Mouse (Mus musculus) C2C12 (cell line): ENCODE data around the gene Ppard. TPM values are rescaled to one million over a fixed set of nuclear protein-coding genes. Genes with fewer than 3 reads are reported as not detected.

Source experiments
- H3K27me3 ChIP-seq: one replicate; pipeline ENCODE4 v1.6.1; 2011; ENCODE audit not compliant: control insufficient read depth, insufficient read depth, insufficient read length
- H3K36me3 ChIP-seq: one replicate; pipeline ENCODE4 v1.6.1; 2011; ENCODE audit not compliant: control insufficient read depth, insufficient read depth
- H3K4me3 ChIP-seq: one replicate; pipeline ENCODE4 v1.5.1; 2011; ENCODE audit warnings: mild to moderate bottlenecking, control low read depth; ENCODE audit not compliant: poor library complexity, insufficient read depth, severe bottlenecking
- H3K79me2 ChIP-seq: one replicate; pipeline ENCODE4 v1.6.1; 2011; ENCODE audit not compliant: control insufficient read depth, insufficient read depth
- H3K79me3 ChIP-seq: one replicate; pipeline ENCODE4 v1.6.1; 2011; ENCODE audit warnings: low read depth, control low read depth
- H3ac ChIP-seq: one replicate; pipeline ENCODE3; 2011; ENCODE audit warnings: low read depth; ENCODE audit not compliant: control insufficient read depth, insufficient read length
- CEBPB ChIP-seq: IDR thresholded peaks from one replicate; pipeline ENCODE4 v1.6.1; 2011; ENCODE audit warnings: low read depth, mild to moderate bottlenecking, control low read depth, moderate library complexity
- CTCF ChIP-seq: IDR thresholded peaks from one replicate; pipeline ENCODE4 v1.5.1; 2011; ENCODE audit not compliant: control insufficient read depth, insufficient read depth, insufficient read length
- FOSL1 ChIP-seq: IDR thresholded peaks from one replicate; pipeline ENCODE4 v1.8.0; 2011; ENCODE audit warnings: mild to moderate bottlenecking, low read length; ENCODE audit not compliant: poor library complexity, insufficient read depth, severe bottlenecking
- MAX ChIP-seq: IDR thresholded peaks from one replicate; pipeline ENCODE4 v1.6.1; 2011; ENCODE audit warnings: mild to moderate bottlenecking, control low read depth
- MYOD1 ChIP-seq: IDR thresholded peaks from one replicate; pipeline ENCODE4 v1.6.1; 2011; ENCODE audit warnings: low read depth; ENCODE audit not compliant: control insufficient read depth, insufficient read length
- MYOG ChIP-seq: IDR thresholded peaks from one replicate; pipeline ENCODE4 v1.6.1; 2011; ENCODE audit not compliant: control insufficient read depth, insufficient read length; ENCODE audit errors: extremely low read depth
- USF1 ChIP-seq: IDR thresholded peaks from one replicate; pipeline ENCODE4 v1.6.1; 2011; ENCODE audit warnings: low read depth, mild to moderate bottlenecking, control low read depth, moderate library complexity
- polyA plus RNA-seq: library from polyadenylated mRNA; unstranded; fragments of >200 nt; fragmentation: generic; extraction: Trizol; gene quantifications from one replicate; pipeline ENCODE4 v1.2.1, GENCODE M21; 2012; ENCODE audit warnings: missing spikeins

Gene Ppard
- polyA plus RNA-seq, 1 experiment: 24.7 TPM

DNA sequence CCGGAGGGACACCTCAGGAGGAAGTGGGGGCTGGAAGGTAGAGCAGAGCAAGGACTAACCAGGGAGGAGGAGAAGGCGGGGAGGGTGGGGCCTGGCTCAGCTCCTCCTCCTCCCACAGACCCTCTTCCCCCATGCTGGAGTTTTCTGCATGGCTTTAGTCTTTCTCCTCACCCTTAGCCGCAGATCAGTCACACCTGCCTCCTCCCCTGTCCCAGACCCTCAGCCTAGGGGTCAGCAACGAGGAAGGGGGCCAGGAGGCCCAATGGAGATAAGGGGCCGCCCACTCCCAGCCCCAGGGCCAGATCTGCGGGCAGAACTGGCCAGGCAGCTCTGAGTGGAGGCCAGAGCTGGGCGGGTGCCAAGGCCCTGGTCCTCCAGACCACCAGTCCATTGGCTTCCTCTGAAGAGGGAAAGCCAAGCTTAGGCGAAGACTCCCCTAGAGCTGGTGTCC is 112.8 kb downstream of the Ppard start:
- Histone ChIP-seq H3K4me3 (no peak overlapping the region), H3K36me3 (no peaks in the 10 kb centered on the region), H3K79me2 (peaks cover 87% of the 10 kb centered on the region), H3K27me3 (no peaks in the 10 kb centered on the region), H3ac (no peak overlapping the region), H3K79me3 (peaks cover 41% of the 10 kb centered on the region)
- TF ChIP-seq USF1: no peak
- no peak for TF ChIP-seq MYOD1
- TF ChIP-seq CEBPB: no peak
- no peak for TF ChIP-seq CTCF
- TF ChIP-seq MAX: no peak
- no peak for TF ChIP-seq MYOG
- no peak for TF ChIP-seq FOSL1

DNA sequence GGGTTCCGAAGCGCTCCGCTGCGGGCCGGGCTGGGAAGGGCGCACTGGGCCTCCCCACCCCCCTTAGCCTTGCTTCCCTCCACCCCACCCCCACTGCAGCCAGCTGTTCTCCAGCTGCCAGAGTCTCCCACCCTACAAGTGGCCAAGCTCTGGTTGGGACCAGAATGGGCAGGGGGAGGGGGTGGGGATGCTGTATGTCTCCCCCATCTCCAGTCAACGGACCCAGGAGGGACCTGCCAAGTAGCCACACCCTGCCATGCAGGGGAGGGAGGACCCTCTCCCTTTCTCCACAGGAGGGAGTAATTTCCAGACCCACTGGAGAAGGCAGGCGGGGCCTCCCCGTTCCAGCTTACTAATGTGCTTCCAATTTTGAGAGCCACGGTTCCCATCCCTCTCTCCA is 113.4 kb downstream of the Ppard start:
- TF ChIP-seq CTCF (no peak), MYOD1 (no peak), CEBPB (no peak), MAX (no peak), USF1 (no peak), FOSL1 (no peak)
- H3K27me3 ChIP-seq: no peaks in the 10 kb centered on the region
- no peaks in the 10 kb centered on the region for H3K36me3 ChIP-seq
- H3K4me3 ChIP-seq: no peak overlapping the region
- peaks cover 87% of the 10 kb centered on the region for H3K79me2 ChIP-seq
- H3ac ChIP-seq: no peak overlapping the region
- H3K79me3 ChIP-seq: peaks cover 42% of the 10 kb centered on the region

DNA sequence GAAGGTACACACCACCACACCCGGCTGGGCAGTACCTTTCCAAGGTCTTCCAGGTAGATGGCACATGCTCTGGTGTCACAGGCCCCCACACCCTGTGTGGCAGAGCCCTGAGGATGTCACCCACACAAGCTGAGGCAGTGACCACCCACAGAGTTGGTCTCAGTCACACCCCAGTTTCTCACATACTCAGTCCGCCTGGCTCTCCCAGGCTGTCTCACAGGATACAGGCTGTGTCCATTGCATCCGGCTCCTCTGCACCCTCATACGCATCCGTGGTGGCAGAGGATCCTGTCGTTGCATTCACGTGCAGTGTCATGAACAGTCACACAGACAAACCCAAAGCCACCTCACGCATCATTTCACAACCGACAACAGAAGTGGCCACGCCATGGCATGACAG is 114.8 kb downstream of the Ppard start:
- no peak for TF ChIP-seq FOSL1
- TF ChIP-seq MAX: no peak
- no peak for TF ChIP-seq CTCF
- TF ChIP-seq USF1: no peak
- TF ChIP-seq MYOG: no peak
- TF ChIP-seq MYOD1: no peak
- no peak for TF ChIP-seq CEBPB
- H3K4me3 ChIP-seq: no peak overlapping the region
- peaks cover 42% of the 10 kb centered on the region for H3K79me3 ChIP-seq

DNA sequence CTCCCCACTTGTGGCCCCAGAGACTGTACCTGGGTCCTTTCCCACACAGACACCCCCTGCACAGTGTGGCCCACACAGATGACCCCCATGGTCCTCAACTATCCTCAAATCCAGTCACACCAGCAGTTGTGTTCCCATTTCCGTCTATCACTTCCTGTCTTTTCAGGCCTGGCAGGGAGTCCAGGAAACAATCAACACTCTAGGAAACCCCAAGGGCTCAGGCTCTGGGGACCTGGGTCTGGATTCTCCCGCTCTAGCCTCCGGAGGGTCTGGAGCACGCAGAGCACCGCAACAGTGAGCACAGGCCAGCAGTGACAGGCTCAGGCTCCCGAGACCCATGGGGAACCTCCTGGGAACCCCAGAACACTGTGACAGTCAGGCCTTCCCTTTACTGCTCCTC is 115.7 kb downstream of the Ppard start:
- Histone ChIP-seq H3K36me3 (no peaks in the 10 kb centered on the region), H3K27me3 (no peaks in the 10 kb centered on the region), H3K79me3 (peaks cover 40% of the 10 kb centered on the region), H3K79me2 (peaks cover 71% of the 10 kb centered on the region), H3K4me3 (no peak overlapping the region), H3ac (no peak overlapping the region)
- TF ChIP-seq USF1: no peak
- TF ChIP-seq CEBPB: no peak
- TF ChIP-seq MYOG: no peak
- TF ChIP-seq CTCF: no peak
- no peak for TF ChIP-seq MAX
- TF ChIP-seq MYOD1: no peak
- TF ChIP-seq FOSL1: no peak

More for the DNA sequence above, 114.8 kb downstream of the Ppard start:
- no peak overlapping the region for H3ac ChIP-seq
- H3K27me3 ChIP-seq: no peaks in the 10 kb centered on the region
- H3K79me2 ChIP-seq: peaks cover 80% of the 10 kb centered on the region
- no peaks in the 10 kb centered on the region for H3K36me3 ChIP-seq

DNA sequence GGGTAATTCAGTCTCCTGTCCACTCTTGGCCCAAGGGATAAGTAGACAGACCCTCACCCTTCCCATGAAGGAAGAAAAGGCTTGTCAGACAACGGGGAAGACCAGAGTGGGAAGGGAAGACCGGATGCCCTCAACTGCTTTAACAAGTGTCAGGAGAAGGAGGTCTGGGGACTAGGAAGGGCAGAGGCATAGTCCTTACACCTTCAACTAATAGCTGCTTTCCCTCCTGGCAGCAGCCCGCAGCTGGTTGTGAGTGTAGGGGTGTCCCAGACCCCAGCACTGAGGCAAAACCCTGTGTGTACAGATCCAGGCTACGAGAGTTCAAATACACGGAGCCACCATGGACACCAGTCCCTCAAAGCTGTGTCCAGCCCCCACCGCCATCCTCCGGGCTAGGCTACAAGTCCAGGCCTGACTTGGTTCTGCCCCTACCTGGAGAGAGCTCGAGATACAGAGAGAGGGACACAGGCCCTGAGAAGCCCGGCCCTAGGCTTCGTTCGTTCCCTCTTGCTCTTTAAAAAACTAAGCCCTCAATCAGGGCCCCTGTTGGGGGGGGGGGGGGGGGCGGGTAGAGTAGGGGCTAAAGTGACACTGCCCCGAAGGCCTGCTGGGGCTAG is 116.9 kb downstream of the Ppard start:
- Histone ChIP-seq H3K27me3 (no peaks in the 10 kb centered on the region), H3ac (peak overlapping the region; percentile 66)
- no peak for TF ChIP-seq USF1
- TF ChIP-seq FOSL1: no peak
- no peak for TF ChIP-seq MAX
- TF ChIP-seq CEBPB: no peak
- TF ChIP-seq CTCF: no peak
- TF ChIP-seq MYOG: no peak
- TF ChIP-seq MYOD1: no peak

DNA sequence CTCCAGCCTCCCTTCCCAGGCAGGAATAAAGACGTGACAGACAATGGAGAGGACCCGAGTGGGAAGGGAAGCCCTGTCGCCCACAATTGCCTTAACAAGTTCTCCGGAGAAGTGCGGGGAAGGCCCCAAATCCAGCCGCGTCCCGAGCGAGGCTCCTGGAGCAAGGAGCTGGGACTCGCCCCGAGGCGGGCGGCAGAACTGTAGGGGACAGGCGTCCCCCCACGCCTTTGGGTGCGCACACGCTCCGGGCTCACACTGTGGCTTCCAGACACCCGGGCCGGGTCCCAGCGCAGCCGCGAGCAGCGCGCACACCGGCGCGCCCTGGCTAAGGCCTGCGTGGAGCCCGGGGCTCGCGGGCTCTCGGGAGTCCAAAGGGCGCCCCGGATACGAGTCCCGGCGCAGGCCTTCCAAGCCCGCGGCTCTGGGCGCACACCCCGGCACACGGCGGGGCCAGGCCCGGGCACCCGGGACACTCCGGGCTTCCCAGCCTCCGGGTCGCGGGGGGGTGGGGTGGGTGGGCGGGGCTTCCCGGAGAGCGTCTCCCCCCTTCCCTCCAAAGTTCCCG is 117.5 kb downstream of the Ppard start:
- Histone ChIP-seq H3K79me2 (peaks cover 54% of the 10 kb centered on the region), H3K79me3 (peaks cover 29% of the 10 kb centered on the region), H3K4me3 (peak overlapping the region; percentile 61), H3K36me3 (no peaks in the 10 kb centered on the region), H3ac (peak overlapping the region; percentile 66), H3K27me3 (no peaks in the 10 kb centered on the region)
- no peak for TF ChIP-seq MAX
- TF ChIP-seq FOSL1: no peak
- no peak for TF ChIP-seq CTCF
- no peak for TF ChIP-seq CEBPB
- TF ChIP-seq MYOG: no peak
- no peak for TF ChIP-seq USF1
- TF ChIP-seq MYOD1: no peak

More for the DNA sequence above, 116.9 kb downstream of the Ppard start:
- peak overlapping the region; percentile 61 for H3K4me3 ChIP-seq
- peaks cover 60% of the 10 kb centered on the region for H3K79me2 ChIP-seq
- H3K79me3 ChIP-seq: peaks cover 35% of the 10 kb centered on the region
- no peaks in the 10 kb centered on the region for H3K36me3 ChIP-seq
